ENCODE assay signal across 7 mouse cellular contexts in the genomic region with DNA sequence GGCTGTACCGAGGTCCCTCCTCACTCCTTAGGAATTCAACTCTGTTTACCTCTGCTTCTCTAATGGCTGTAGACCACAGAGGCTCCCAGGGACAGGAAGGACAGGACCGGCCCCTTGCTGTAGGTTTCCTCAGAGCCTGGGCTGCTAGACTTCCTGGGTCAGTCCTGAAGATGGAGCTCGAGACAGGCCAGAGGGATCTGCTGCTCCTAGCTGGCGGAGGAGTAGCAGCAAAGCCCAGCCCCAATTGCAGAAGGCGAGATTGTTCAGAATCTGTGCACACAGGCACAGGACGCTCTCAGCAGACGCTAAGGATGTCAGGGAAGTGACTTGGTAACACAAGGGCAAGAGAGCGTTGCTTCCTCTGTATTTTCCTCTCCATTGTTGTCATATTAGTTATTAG.
DNase-seq lines count a peak whose midpoint lies in the region; ATAC-seq and TF ChIP-seq lines count a peak whose summit lies in the region.

No protein-coding gene starts in this region.

- no peak for TF ChIP-seq POLR2A in bone marrow, adult 2 months (IDR thresholded peaks at IDR 0.05; ENCODE audit: borderline replicate concordance, control insufficient read depth, low read depth, low read length)
- TF ChIP-seq POLR2A in liver, adult 2 months (IDR thresholded peaks at IDR 0.05; ENCODE audit: extremely low read depth, insufficient read depth, low read length) = no peak

- H3K9ac ChIP-seq in embryonic facial prominence, embryonic 14.5 days (ENCODE audit: low read depth, low read length) = no peak overlapping the region
- H3K9ac ChIP-seq in heart, embryonic 11.5 days (ENCODE audit: low read depth, low read length) = peak overlapping the region; percentile 24; the same call in 1 of the 2 replicates
- H3K9ac ChIP-seq in kidney, embryonic 15.5 days = no peak overlapping the region
- no peak overlapping the region for H3K9ac ChIP-seq in liver, adult 2 months (ENCODE audit: low read depth, low read length)
- no peak overlapping the region for H3K9ac ChIP-seq in neural tube, embryonic 12.5 days

- no peaks in the 10 kb centered on the region for H3K9me3 ChIP-seq in embryonic facial prominence, embryonic 14.5 days (ENCODE audit: control insufficient read depth, low read length)
- no peaks in the 10 kb centered on the region for H3K9me3 ChIP-seq in heart, embryonic 11.5 days (replicated peaks; ENCODE audit: control insufficient read depth, low read length)
- no peaks in the 10 kb centered on the region for H3K9me3 ChIP-seq in kidney, embryonic 15.5 days (replicated peaks)
- no peaks in the 10 kb centered on the region for H3K9me3 ChIP-seq in neural tube, embryonic 12.5 days

- 0 out of 2 replicates have a peak overlapping the region, but pooled peaks have one; percentile 2 for H3K4me2 ChIP-seq in embryonic facial prominence, embryonic 14.5 days (ENCODE audit: low read depth, low read length)
- peak overlapping the region; percentile 6; the same call in 1 of the 2 replicates for H3K4me2 ChIP-seq in heart, embryonic 11.5 days
- H3K4me2 ChIP-seq in kidney, embryonic 15.5 days = no peak overlapping the region; the same call in 1 of the 2 replicates
- H3K4me2 ChIP-seq in neural tube, embryonic 12.5 days (replicated peaks) = no peak overlapping the region

- H3K27me3 ChIP-seq in embryonic facial prominence, embryonic 14.5 days (replicated peaks; ENCODE audit: control insufficient read depth, insufficient read depth, low read length) = no peaks in the 10 kb centered on the region
- no peaks in the 10 kb centered on the region for H3K27me3 ChIP-seq in heart, embryonic 11.5 days (ENCODE audit: control insufficient read depth, insufficient read depth, low read length)
- no peaks in the 10 kb centered on the region for H3K27me3 ChIP-seq in kidney, embryonic 15.5 days
- no peaks in the 10 kb centered on the region for H3K27me3 ChIP-seq in liver, adult 2 months (ENCODE audit: control insufficient read depth, insufficient read depth, low read length)
- H3K27me3 ChIP-seq in neural tube, embryonic 12.5 days (replicated peaks) = peaks cover 13% of the 10 kb centered on the region

- DNase-seq in embryonic facial prominence, embryonic 14.5 days (ENCODE audit: low spot score) = peak; percentile 90
- peak; percentile 51 for DNase-seq in liver, adult 2 months (ENCODE audit: extremely low read depth, low read depth, low spot score)
- DNase-seq in testis, postnatal 14 days (ENCODE audit: low spot score) = peak; percentile 62

- TF ChIP-seq CTCF in bone marrow, adult 2 months (IDR thresholded peaks at IDR 0.05; ENCODE audit: control insufficient read depth, insufficient read depth, low read length) = peak; percentile 57
- peak; percentile 84 for TF ChIP-seq CTCF in liver, adult 2 months (IDR thresholded peaks at IDR 0.05; ENCODE audit: low read depth, low read length)

- H3K4me3 ChIP-seq in bone marrow, adult 2 months (replicated peaks; ENCODE audit: control insufficient read depth, low read depth, low read length) = no peak overlapping the region
- H3K4me3 ChIP-seq in embryonic facial prominence, embryonic 14.5 days (ENCODE audit: low read depth, low read length) = no peak overlapping the region
- no peak overlapping the region for H3K4me3 ChIP-seq in heart, embryonic 11.5 days (ENCODE audit: low read depth, low read length)
- no peak overlapping the region for H3K4me3 ChIP-seq in kidney, embryonic 15.5 days (replicated peaks)
- H3K4me3 ChIP-seq in liver, adult 2 months (ENCODE audit: insufficient read depth, low read depth, low read length) = no peak overlapping the region
- no peak overlapping the region for H3K4me3 ChIP-seq in neural tube, embryonic 12.5 days

- H3K27ac ChIP-seq in bone marrow, adult 2 months (ENCODE audit: control insufficient read depth, insufficient read depth, low read depth, low read length, poor library complexity) = no peak overlapping the region
- no peak overlapping the region for H3K27ac ChIP-seq in embryonic facial prominence, embryonic 14.5 days (replicated peaks; ENCODE audit: low read depth, low read length)
- no peak overlapping the region for H3K27ac ChIP-seq in heart, embryonic 11.5 days (ENCODE audit: low read depth, low read length)
- peak overlapping the region; percentile 34 for H3K27ac ChIP-seq in kidney, embryonic 15.5 days
- no peak overlapping the region for H3K27ac ChIP-seq in liver, adult 2 months (replicated peaks; ENCODE audit: insufficient read depth, low read depth, low read length)
- H3K27ac ChIP-seq in neural tube, embryonic 12.5 days = no peak overlapping the region

- no peaks in the 10 kb centered on the region for H3K36me3 ChIP-seq in embryonic facial prominence, embryonic 14.5 days (ENCODE audit: control insufficient read depth, insufficient read depth, low read length)
- H3K36me3 ChIP-seq in heart, embryonic 11.5 days (ENCODE audit: control insufficient read depth, insufficient read depth, low read length) = no peaks in the 10 kb centered on the region
- H3K36me3 ChIP-seq in kidney, embryonic 15.5 days = no peaks in the 10 kb centered on the region
- no peaks in the 10 kb centered on the region for H3K36me3 ChIP-seq in liver, adult 2 months (ENCODE audit: control insufficient read depth, insufficient read depth, low read length)
- no peaks in the 10 kb centered on the region for H3K36me3 ChIP-seq in neural tube, embryonic 12.5 days

- H3K79me2 ChIP-seq in liver, adult 2 months (ENCODE audit: control insufficient read depth, insufficient read depth, low read length) = no peaks in the 10 kb centered on the region

- WGBS in bone marrow, adult 2 months = 34% methylated on average over 8 of the region's 8 CpGs
- WGBS in embryonic facial prominence, embryonic 14.5 days = 16% methylated on average over 8 of the region's 8 CpGs
- 13% methylated on average over 8 of the region's 8 CpGs for WGBS in heart, embryonic 11.5 days (ENCODE audit: insufficient replicate concordance)
- 11% methylated on average over 8 of the region's 8 CpGs for WGBS in kidney, embryonic 15.5 days
- 27% methylated on average over 8 of the region's 8 CpGs for WGBS in liver, adult 2 months
- WGBS in neural tube, embryonic 12.5 days = 19% methylated on average over 8 of the region's 8 CpGs

- no peaks in the 10 kb centered on the region for H3K4me1 ChIP-seq in bone marrow, adult 2 months (ENCODE audit: control insufficient read depth, insufficient read depth, low read length)
- H3K4me1 ChIP-seq in embryonic facial prominence, embryonic 14.5 days (ENCODE audit: control insufficient read depth, insufficient read depth, low read length) = 0 out of 2 replicates have a peak, but pooled peaks cover 5% of the 10 kb centered on the region
- H3K4me1 ChIP-seq in heart, embryonic 11.5 days (ENCODE audit: control insufficient read depth, insufficient read depth, low read length) = peaks cover 18% of the 10 kb centered on the region
- H3K4me1 ChIP-seq in kidney, embryonic 15.5 days = peaks cover 15% of the 10 kb centered on the region; the same call in 1 of the 2 replicates
- H3K4me1 ChIP-seq in liver, adult 2 months (ENCODE audit: control insufficient read depth, insufficient read depth, low read length) = no peaks in the 10 kb centered on the region
- peaks cover 9% of the 10 kb centered on the region; the same call in 1 of the 2 replicates for H3K4me1 ChIP-seq in neural tube, embryonic 12.5 days

- peak; percentile 86 for ATAC-seq in embryonic facial prominence, embryonic 14.5 days (ENCODE audit: low read depth)
- peak; percentile 58; the same call in 1 of the 2 replicates for ATAC-seq in heart, embryonic 11.5 days (replicated peaks; ENCODE audit: insufficient number of reproducible peaks, low FRiP score, low TSS enrichment)
- peak; percentile 86 for ATAC-seq in kidney, embryonic 15.5 days (replicated peaks; ENCODE audit: low FRiP score)
- 0 out of 2 replicates have a peak, but pooled peaks have one; percentile 47 for ATAC-seq in neural tube, embryonic 12.5 days (ENCODE audit: low FRiP score, low read depth)

Comparison
In these comparisons a context has a peak if more than half of its experiments do, and no peak if none do; other contexts are left out.
1. H3K4me2 ChIP-seq: peak in embryonic facial prominence, embryonic 14.5 days (single experiment) and heart, embryonic 11.5 days (single experiment); none in kidney, embryonic 15.5 days (single experiment) and neural tube, embryonic 12.5 days (single experiment).
2. Peak in every context shown above with its lines, with median percentiles within 50 percentile points of each other: ATAC-seq and DNase-seq.